Mouse (Mus musculus): ENCODE data around the gene Olfr685.

Olfr685 gene

GRCm38 (mm10) chr7:105185912-105186311 is at the start of gene Olfr685:
Olfr685 (minus strand) TSS chr7:105186012.
- no peak for DNase-seq (ENCODE audit: low spot score in 2 of 2)

GRCm38 (mm10) chr7:105229386-105229785 is 43.6 kb upstream of the Olfr685 start:
- DNase-seq (ENCODE audit: low spot score in 2 of 2) = no peak

DNA sequence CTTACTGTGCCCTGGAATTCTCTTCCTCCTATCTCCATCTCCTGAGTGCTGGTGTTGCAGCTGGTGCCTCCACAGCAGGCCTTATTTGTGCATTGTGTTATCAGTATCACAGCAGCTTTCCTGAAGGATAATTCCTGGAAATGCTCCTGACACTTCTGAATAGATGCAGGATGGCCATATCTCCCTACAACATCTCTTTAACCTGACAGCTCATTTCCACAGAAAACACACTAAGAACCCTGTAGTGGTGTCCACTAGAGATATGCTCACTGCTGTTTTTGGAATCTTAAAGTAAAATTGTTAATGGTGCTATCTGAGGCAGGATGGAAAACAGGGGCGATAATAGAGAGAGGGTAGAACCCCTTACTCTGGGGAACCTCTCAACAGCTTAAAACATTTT is 42.3 kb upstream of the Olfr685 start:
- no peak for DNase-seq (ENCODE audit: low spot score in 2 of 2)

DNA sequence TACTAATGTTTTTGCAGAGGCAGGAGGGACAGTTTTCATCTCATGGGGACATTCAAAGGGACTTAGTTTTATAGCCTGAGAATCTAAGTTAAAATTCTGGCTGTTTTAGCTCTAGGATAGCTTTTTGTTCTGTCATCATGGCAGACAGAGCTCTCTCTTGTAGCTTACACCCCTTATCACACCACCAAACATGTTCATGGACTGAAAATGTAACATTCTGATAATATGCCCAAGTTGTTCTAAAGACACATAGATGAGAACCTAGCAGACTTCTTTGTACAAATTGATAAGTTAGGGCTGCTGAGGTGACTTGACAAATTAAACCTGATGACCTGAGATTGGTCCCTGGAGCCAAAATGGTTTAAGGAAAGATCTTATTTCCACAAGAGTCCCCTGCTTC is 40.9 kb upstream of the Olfr685 start:
- DNase-seq (ENCODE audit: low spot score in 2 of 2) = no peak

DNA sequence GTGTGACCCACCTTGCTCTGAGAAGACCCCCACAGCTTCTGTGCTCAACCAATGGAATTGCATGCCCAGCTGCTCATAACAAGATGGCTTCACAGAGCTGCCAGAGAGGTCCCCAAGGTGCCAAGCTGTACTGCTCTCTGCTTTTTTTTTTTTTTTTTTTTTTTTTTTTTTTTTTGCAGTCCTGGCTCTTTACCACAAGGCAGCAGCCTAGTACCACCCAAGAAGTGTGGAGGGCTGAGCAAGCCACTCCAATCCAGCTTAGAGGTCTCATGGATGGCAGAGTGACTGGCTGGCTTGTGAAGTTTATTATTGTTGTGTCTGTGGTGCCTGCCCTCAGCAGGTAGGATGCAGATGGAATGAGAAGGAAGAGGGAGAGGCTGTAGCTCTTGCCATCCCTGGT is 40.3 kb upstream of the Olfr685 start:
- DNase-seq (ENCODE audit: low spot score in 2 of 2) = no peak

- no peak for DNase-seq (ENCODE audit: low spot score in 2 of 2)
These were observed 32.5 kb upstream of the Olfr685 start for GRCm38 (mm10) chr7:105218281-105218680.

DNA sequence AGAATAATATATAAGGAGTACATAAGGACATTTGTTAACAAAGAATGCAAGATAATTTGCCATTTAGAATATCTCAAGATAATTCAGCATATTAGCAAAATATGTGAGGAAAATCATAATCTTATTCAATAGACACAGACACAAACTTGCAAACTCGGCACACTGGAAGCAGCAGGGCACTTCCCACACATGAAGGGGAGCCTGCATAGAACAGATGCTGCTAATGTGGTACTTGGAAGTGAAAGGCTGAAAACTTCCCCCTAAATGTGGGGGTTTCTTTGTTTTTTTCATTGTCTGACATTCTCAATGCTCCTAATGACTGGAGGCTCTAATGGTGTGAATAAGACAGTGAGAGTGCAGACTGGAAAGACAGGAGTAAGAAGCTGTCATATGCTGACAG is 28.9 kb upstream of the Olfr685 start:
- DNase-seq (ENCODE audit: low spot score in 2 of 2) = no peak

GRCm38 (mm10) chr7:105207385-105207784 is 21.6 kb upstream of the Olfr685 start, which contains the start of gene Olfr686:
Olfr686 (minus strand) TSS chr7:105207485.
- DNase-seq (ENCODE audit: low spot score in 2 of 2) = no peak

DNA sequence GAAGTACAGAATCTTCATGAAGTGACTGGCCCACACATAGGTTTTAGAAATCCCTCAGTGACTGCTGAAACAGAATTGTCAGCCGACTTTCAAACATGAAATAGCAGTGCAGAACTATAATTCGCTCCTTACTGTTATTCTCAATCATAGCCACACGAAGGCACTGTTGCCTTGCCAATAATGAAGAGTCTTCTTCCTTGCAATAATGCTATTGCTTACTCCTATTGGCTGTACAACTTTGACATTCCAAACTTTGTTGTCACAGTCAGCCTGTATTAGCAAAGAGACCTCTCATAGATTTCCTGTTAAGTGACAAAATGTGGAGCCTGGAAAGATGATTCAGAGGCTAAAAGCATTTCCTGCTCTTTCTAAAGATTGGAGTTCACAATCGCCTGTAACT is 15.0 kb downstream of the Olfr685 start:
- no peak for DNase-seq (ENCODE audit: low spot score in 2 of 2)

- no peak for DNase-seq (ENCODE audit: low spot score in 2 of 2)
These were observed 22.3 kb downstream of the Olfr685 start, which contains the start of gene Olfr684 for GRCm38 (mm10) chr7:105163553-105163952. Olfr684 (minus strand) TSS chr7:105163653.

DNA sequence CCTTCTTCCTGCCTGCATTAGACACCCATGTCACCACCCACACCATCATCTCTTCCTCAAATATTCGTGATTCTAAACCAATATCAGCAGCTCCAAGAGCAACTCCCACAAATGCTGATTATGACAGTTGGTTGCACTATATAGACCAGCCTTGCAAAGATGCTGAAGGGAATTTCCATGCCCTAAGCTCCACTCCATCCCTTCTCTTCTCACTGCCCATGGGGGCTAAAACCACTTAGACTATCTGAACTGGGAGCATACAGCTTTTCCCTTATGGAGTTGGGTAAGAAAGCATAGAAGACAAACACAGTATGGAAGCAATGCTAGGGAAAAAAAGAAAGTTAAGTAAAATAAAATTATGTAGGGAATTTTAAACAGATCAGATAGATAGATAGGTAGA is 38.9 kb downstream of the Olfr685 start, which contains the start of gene Olfr683:
Gene Olfr683, minus strand, starts transcription at position 101 of the 400 bp plus-strand sequence.
- no peak for DNase-seq (ENCODE audit: low spot score in 2 of 2)

GRCm38 (mm10) chr7:105141275-105141674 is 44.5 kb downstream of the Olfr685 start:
- no peak for DNase-seq (ENCODE audit: low spot score in 2 of 2)
